Mouse (Mus musculus): ENCODE data around the gene Bcas3.

DNA sequence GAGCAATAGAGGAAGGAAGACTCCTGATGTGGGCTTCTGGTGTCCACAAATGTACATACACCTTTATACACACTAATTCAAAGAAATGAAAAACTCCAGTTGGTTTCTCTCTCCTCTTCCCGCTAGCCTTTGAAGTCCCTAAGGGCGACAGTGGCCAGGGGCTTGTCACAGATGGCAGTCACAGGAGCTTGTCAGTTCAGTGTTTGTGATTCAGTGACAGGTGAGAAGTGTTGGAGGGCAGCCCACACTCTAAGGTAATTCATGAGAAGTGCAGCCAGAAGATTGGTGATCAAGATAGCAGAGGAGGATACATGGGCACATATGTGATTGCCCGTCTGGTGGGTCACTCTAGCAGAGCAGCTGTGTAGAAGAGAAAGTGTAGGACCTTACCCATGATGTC lies 196.7 kb downstream of the Bcas3 start:
- TF ChIP-seq CTCF (IDR thresholded peaks at IDR 0.05; ENCODE audit: low read depth) (no peak), EP300 (IDR thresholded peaks at IDR 0.05; ENCODE audit: low read depth) (no peak)
